Mouse (Mus musculus) CH12.LX (cell line): ENCODE measurements around the gene Mrpl58. TPM values are rescaled to one million over a fixed set of nuclear protein-coding genes. Genes with fewer than 3 reads are reported as not detected.

ENCODE experiments used
- DNase-seq: peaks from one replicate; pipeline ENCODE4 v3.0.0-alpha.2; 2013; ENCODE audit errors: extremely low read depth
- H3K27ac ChIP-seq: 2 replicates; pipeline ENCODE4 v1.5.1; 2012; ENCODE audit warnings: low read depth, mild to moderate bottlenecking, control low read depth, moderate library complexity; ENCODE audit not compliant: insufficient read depth
- H3K27me3 ChIP-seq: replicated peaks from 2 replicates; pipeline ENCODE3; 2012; ENCODE audit warnings: inconsistent platforms
- H3K36me3 ChIP-seq, 2 experiments: replicated peaks in 1 of 2; 2 replicates each; pipeline versions ENCODE3 to v1.6.1; 2012; ENCODE audit warnings: inconsistent platforms in 1 of 2, low read length in 1 of 2, mild to moderate bottlenecking in 1 of 2, mixed read lengths in 1 of 2, moderate library complexity in 1 of 2; ENCODE audit not compliant: control insufficient read depth in 1 of 2, insufficient read depth in 1 of 2
- H3K4me1 ChIP-seq, 2 experiments: 2 replicates each; pipeline ENCODE4 v1.6.1; 2012; ENCODE audit warnings: inconsistent platforms in 1 of 2, moderate library complexity in 1 of 2; ENCODE audit not compliant: insufficient read depth in 2 of 2, control insufficient read depth in 1 of 2
- H3K4me2 ChIP-seq: 2 replicates; pipeline ENCODE4 v1.6.1; 2012; ENCODE audit warnings: low read depth, mild to moderate bottlenecking, control low read depth; ENCODE audit not compliant: poor library complexity, insufficient read depth, severe bottlenecking
- H3K4me3 ChIP-seq, 3 experiments: fragments of 150-350 bp in 1 of 3; sonication (generic) in 1 of 3; replicated peaks in 1 of 3; 2 replicates each; pipeline versions ENCODE3 to v1.5.1; 2011 to 2012; ENCODE audit warnings: low read depth in 2 of 3, low read length in 2 of 3, mild to moderate bottlenecking in 2 of 3, moderate library complexity in 2 of 3, control low read depth in 1 of 3, improper control_type of control experiment in 1 of 3, inconsistent platforms in 1 of 3, mixed read lengths in 1 of 3; ENCODE audit not compliant: poor library complexity in 1 of 3
- H3K79me2 ChIP-seq: replicated peaks from 2 replicates; pipeline ENCODE4 v1.6.1; 2012; ENCODE audit warnings: mild to moderate bottlenecking, moderate library complexity; ENCODE audit not compliant: control insufficient read depth, poor library complexity, insufficient read depth, severe bottlenecking; ENCODE audit errors: extremely low read depth
- H3K9ac ChIP-seq: 2 replicates; pipeline ENCODE4 v1.6.1; 2012; ENCODE audit warnings: low read depth, mild to moderate bottlenecking, control low read depth, moderate library complexity; ENCODE audit not compliant: insufficient read depth
- H3K9me3 ChIP-seq: replicated peaks from 2 replicates; pipeline ENCODE3; 2012; ENCODE audit warnings: low read length, inconsistent platforms, mixed read lengths
- BHLHE40 ChIP-seq: IDR thresholded peaks from 2 replicates; pipeline ENCODE4 v1.6.1; 2011; ENCODE audit warnings: mild to moderate bottlenecking, low read depth, low read length, improper control_type of control experiment
- CHD2 ChIP-seq: IDR thresholded peaks from 2 replicates; pipeline ENCODE4 v1.6.1; 2011; ENCODE audit warnings: low read length, improper control_type of control experiment
- E2F4 ChIP-seq: IDR thresholded peaks from 2 replicates; pipeline ENCODE4 v1.6.1; 2011; ENCODE audit warnings: low read depth, low read length, improper control_type of control experiment; ENCODE audit not compliant: insufficient replicate concordance
- EP300 ChIP-seq: IDR thresholded peaks from 2 replicates; pipeline ENCODE4 v1.6.1; 2011; ENCODE audit warnings: low read length, improper control_type of control experiment
- ETS1 ChIP-seq: conservative IDR thresholded peaks from 2 replicates; pipeline ENCODE4 v1.6.1; 2012; ENCODE audit warnings: low read depth, mild to moderate bottlenecking, inconsistent platforms, low read length, improper control_type of control experiment, moderate library complexity
- HCFC1 ChIP-seq: IDR thresholded peaks from 2 replicates; pipeline ENCODE4 v1.6.1; 2012; ENCODE audit warnings: low read depth, mild to moderate bottlenecking, inconsistent platforms, low read length, improper control_type of control experiment
- JUND ChIP-seq: conservative IDR thresholded peaks from 2 replicates; pipeline ENCODE4 v1.6.1; 2011; ENCODE audit warnings: low read depth, low read length, improper control_type of control experiment
- MAFK ChIP-seq: IDR thresholded peaks from 2 replicates; pipeline ENCODE4 v1.6.1; 2011; ENCODE audit warnings: low read length, improper control_type of control experiment; ENCODE audit not compliant: insufficient replicate concordance
- MXI1 ChIP-seq: IDR thresholded peaks from 2 replicates; pipeline ENCODE4 v1.6.1; 2011; ENCODE audit warnings: mild to moderate bottlenecking, low read depth, low read length, improper control_type of control experiment
- MYC ChIP-seq: IDR thresholded peaks from 2 replicates; pipeline ENCODE4 v1.6.1; 2011; ENCODE audit warnings: low read depth, mild to moderate bottlenecking, improper control_type of control experiment, low read length
- NELFE ChIP-seq: IDR thresholded peaks from 2 replicates; pipeline ENCODE4 v1.6.1; 2011; ENCODE audit warnings: low read depth, low read length, improper control_type of control experiment
- NRF1 ChIP-seq: IDR thresholded peaks from 2 replicates; pipeline ENCODE4 v1.6.1; 2014; ENCODE audit warnings: low read depth, mild to moderate bottlenecking, inconsistent platforms, low read length, improper control_type of control experiment, moderate library complexity
- TBP ChIP-seq: conservative IDR thresholded peaks from 2 replicates; pipeline ENCODE4 v1.6.1; 2011; ENCODE audit warnings: low read depth, low read length, improper control_type of control experiment
- TCF12 ChIP-seq: IDR thresholded peaks from 2 replicates; pipeline ENCODE4 v1.6.1; 2014; ENCODE audit warnings: low read depth, mild to moderate bottlenecking, inconsistent platforms, low read length, improper control_type of control experiment
- USF1 ChIP-seq: IDR thresholded peaks from 2 replicates; pipeline ENCODE4 v1.6.1; 2014; ENCODE audit warnings: low read depth, mild to moderate bottlenecking, inconsistent platforms, low read length, improper control_type of control experiment
- ZC3H11A ChIP-seq: IDR thresholded peaks from 2 replicates; pipeline ENCODE4 v1.6.1; 2012; ENCODE audit warnings: low read depth, mild to moderate bottlenecking, inconsistent platforms, low read length, improper control_type of control experiment
- ZMIZ1 ChIP-seq: IDR thresholded peaks from 2 replicates; pipeline ENCODE4 v1.6.1; 2012; ENCODE audit warnings: low read depth, mild to moderate bottlenecking, inconsistent platforms, low read length, improper control_type of control experiment
- dilution Hi-C: fragments of 300-500 bp; cut with MboI; formaldehyde crosslinking; loops from 2 replicates; pipeline ENCODE4 v1.14.3; 2020; ENCODE audit warnings: low sequenced_read_pairs; ENCODE audit not compliant: extremely low pct_unique_long_range_greater_than_20kb, extremely low pct_ligation_motif_present
- in situ Hi-C: fragments of 300-500 bp; cut with MboI; formaldehyde crosslinking; loops from 3 replicates; pipeline ENCODE4 v1.14.3; 2019; ENCODE audit warnings: low sequenced_read_pairs, low pct_ligation_motif_present, low pct_unique_long_range_greater_than_20kb, mixed read lengths
- polyA plus RNA-seq: library from polyadenylated mRNA; unstranded; fragments of >175 nt; gene quantifications from 2 replicates; pipeline ENCODE4 v1.2.1, GENCODE M21; 2012; ENCODE audit warnings: low read depth; ENCODE audit not compliant: insufficient read length
- total RNA-seq, 2 experiments: library from RNA; depleted of rRNA; stranded (reverse); fragments of 300-350 nt in 1 of 2; fragments of >200 nt in 1 of 2; gene quantifications; 2 replicates each; pipeline ENCODE4 v1.2.3; 2012 to 2014

Gene Mrpl58
- total and polyA plus RNA-seq, 3 experiments, result 113 to 161 (median 157) TPM

DNA sequence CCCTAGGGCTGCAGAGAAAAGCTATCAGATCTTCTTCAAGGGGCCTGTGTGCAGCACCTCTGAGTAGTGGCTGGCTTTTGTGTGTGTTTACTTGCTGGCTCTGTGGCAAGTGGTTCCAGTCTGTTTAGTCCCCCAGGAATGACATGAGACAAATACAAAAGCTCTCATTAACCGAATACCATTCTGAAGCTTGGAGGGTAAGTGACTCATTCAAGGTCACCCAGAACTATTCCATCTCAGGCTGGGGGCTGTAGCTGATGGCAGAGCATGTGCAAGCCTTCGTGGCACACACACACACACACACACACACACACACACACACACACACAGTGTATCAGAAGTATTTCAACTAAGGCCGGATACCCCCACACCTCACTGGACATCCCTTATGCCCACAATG, 3.4 kb upstream of the Mrpl58 start:
- no peak for DNase-seq
- H3K9me3 ChIP-seq, result no peaks in the 10 kb centered on the region
- in situ Hi-C loops, result no loop called here
- no peak overlapping the region for H3K4me3 ChIP-seq
- no peak overlapping the region for H3K9ac ChIP-seq
- H3K27ac ChIP-seq, result no peak overlapping the region
- dilution Hi-C loops, result no loop called here
- H3K27me3 ChIP-seq, result peaks cover 48% of the 10 kb centered on the region
- H3K79me2 ChIP-seq, result 0 out of 2 replicates have a peak, but pooled peaks cover 2% of the 10 kb centered on the region
- H3K4me1 ChIP-seq, result peaks cover 6 to 13% of the 10 kb centered on the region in 2 experiments; a peak in 3 of 4 replicates
- peaks cover 0 to 1% of the 10 kb centered on the region in 2 experiments for H3K36me3 ChIP-seq
- no peak overlapping the region for H3K4me2 ChIP-seq
- no peak for TF ChIP-seq HCFC1
- no peak for TF ChIP-seq E2F4
- no peak for TF ChIP-seq USF1
- TF ChIP-seq MYC, result no peak
- TF ChIP-seq JUND, result no peak
- no peak for TF ChIP-seq TCF12
- TF ChIP-seq MXI1, result no peak
- no peak for TF ChIP-seq NRF1
- TF ChIP-seq ETS1, result no peak
- TF ChIP-seq ZC3H11A, result no peak

DNA sequence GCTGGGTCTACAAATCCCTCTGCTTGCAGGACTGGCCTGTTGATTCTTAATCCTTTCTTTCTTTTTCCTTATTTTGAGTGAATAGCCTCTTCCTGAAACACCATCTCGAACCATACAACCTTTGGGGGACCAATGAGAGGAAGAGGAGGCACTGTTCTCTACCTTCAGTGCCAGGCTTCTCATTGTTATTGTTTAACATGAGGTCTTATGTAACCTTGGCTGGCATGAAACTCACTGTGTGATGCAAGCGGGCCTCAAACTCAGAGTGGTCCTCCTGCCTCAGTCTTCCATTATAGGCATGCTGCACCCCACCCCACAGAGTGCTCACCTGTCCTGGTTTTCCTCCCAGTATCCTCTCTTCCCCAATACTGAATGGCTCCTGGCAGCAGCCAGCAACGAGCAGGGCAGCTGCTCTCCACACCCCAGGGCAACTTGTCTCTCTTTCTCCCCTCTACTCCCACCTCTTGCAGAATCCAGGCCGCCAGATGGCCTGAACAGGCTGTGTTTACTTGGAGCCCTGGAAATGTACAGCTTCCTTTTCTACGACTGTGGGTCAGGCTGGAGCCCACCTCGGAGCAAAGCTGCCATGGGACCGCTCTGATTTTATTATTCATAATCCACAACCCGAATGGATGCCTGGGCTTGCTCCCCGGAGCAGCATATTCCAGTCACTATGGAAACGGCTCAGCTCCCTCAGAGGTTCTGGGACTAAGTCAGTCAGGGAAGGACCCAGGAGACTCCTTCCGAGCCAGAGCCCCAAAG, 2.7 kb upstream of the Mrpl58 start:
- DNase-seq, result no peak
- peaks cover 42% of the 10 kb centered on the region for H3K27me3 ChIP-seq
- no peak overlapping the region for H3K9ac ChIP-seq
- peaks cover 6 to 20% of the 10 kb centered on the region in 2 experiments; a peak in 3 of 4 replicates for H3K4me1 ChIP-seq
- H3K4me3 ChIP-seq, result no peak overlapping the region
- H3K4me2 ChIP-seq, result no peak overlapping the region
- no peak overlapping the region for H3K27ac ChIP-seq
- in situ Hi-C loops, result no loop called here
- H3K36me3 ChIP-seq, result peaks cover 0 to 8% of the 10 kb centered on the region in 2 experiments
- 0 out of 2 replicates have a peak, but pooled peaks cover 2% of the 10 kb centered on the region for H3K79me2 ChIP-seq
- no peak for TF ChIP-seq TBP
- no peak for TF ChIP-seq ZMIZ1
- TF ChIP-seq NELFE, result no peak
- TF ChIP-seq BHLHE40, result no peak
- no peak for TF ChIP-seq EP300
- TF ChIP-seq MAFK, result no peak
- no peak for TF ChIP-seq CHD2
- TF ChIP-seq MXI1, result no peak
- no peaks in the 10 kb centered on the region for H3K9me3 ChIP-seq
- dilution Hi-C loops, result no loop called here
